10 mouse cellular contexts compared by ENCODE assay signal in the genomic region with DNA sequence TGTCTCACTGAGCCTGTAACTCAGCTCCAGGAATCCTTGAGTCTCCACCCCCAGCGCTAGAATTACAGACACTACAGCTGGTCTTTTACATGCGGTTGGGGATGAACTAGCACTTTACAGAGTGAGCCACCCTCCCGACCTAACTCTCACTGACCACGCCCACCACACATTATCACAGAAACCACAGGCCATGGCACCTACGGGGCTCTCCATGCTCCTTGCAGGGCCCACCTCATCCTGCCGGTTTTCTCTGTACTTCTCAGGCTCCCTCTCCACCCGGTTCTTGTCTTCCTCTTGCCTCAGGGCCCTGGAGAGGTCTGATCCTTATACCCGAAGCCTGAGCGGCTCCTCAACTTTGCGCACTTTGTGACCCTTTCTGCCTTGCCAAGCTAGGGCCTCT.
DNase-seq lines count a peak whose midpoint lies in the region; ATAC-seq and TF ChIP-seq lines count a peak whose summit lies in the region.
"Had no signal": no experiment of that assay in that cellular context is flagged by ENCODE, and none has a peak within 500 bp of the region (broad histone marks: within the 10 kb centered on the region; RNA-seq: fewer than 3 reads in every experiment).

No protein-coding gene starts in this region.

- H3K4me3 ChIP-seq in kidney, postnatal 0 days (replicated peaks; ENCODE audit: low read depth, low read length) = no peak overlapping the region
- H3K4me3 ChIP-seq in embryonic facial prominence, embryonic 11.5 days (ENCODE audit: low read depth, low read length) = no peak overlapping the region
- no peak overlapping the region for H3K4me3 ChIP-seq in liver, embryonic 16.5 days (ENCODE audit: low read depth, low read length)
- H3K4me3 ChIP-seq: heart, embryonic 15.5 days had no signal

- peak; percentile 40 for DNase-seq in kidney, postnatal 0 days (ENCODE audit: low spot score)
- DNase-seq in kidney, postnatal 14 days = no peak
- peak; percentile 49 for DNase-seq in ES-CJ7 (ENCODE audit: low read depth, low spot score)
- DNase-seq in embryonic facial prominence, embryonic 11.5 days (ENCODE audit: low spot score) = peak; percentile 19
- DNase-seq in urinary bladder, postnatal 4 days (ENCODE audit: low spot score in 2 of 2) = no peak
- DNase-seq in frontal cortex, postnatal 36 days (ENCODE audit: low spot score in 2 of 2) = no peak
- no peak for DNase-seq in right cerebral cortex, postnatal 10 days (ENCODE audit: low spot score in 2 of 2)
- DNase-seq: kidney, postnatal 36 days had no signal

- H3K36me3 ChIP-seq in kidney, postnatal 0 days (ENCODE audit: insufficient read depth, low read length) = no peaks in the 10 kb centered on the region
- no peaks in the 10 kb centered on the region for H3K36me3 ChIP-seq in embryonic facial prominence, embryonic 11.5 days (replicated peaks; ENCODE audit: control insufficient read depth, insufficient read depth, low read depth, low read length)
- H3K36me3 ChIP-seq in liver, embryonic 16.5 days (ENCODE audit: control insufficient read depth, insufficient read depth) = no peaks in the 10 kb centered on the region
- H3K36me3 ChIP-seq: heart, embryonic 15.5 days had no signal

- no peak for ATAC-seq in kidney, postnatal 0 days (replicated peaks; ENCODE audit: low FRiP score, low read depth)
- ATAC-seq in embryonic facial prominence, embryonic 11.5 days (replicated peaks; ENCODE audit: insufficient number of reproducible peaks, low FRiP score, low TSS enrichment, low read depth) = no peak
- ATAC-seq in liver, embryonic 16.5 days (ENCODE audit: low read depth) = peak; percentile 82

- no peaks in the 10 kb centered on the region for H3K27me3 ChIP-seq in kidney, postnatal 0 days (ENCODE audit: insufficient read depth, low read length)
- no peaks in the 10 kb centered on the region for H3K27me3 ChIP-seq in embryonic facial prominence, embryonic 11.5 days (ENCODE audit: control insufficient read depth, insufficient read depth, low read length)
- no peaks in the 10 kb centered on the region for H3K27me3 ChIP-seq in liver, embryonic 16.5 days (ENCODE audit: control insufficient read depth, insufficient read depth, low read depth, low read length)

- H3K9ac ChIP-seq in kidney, postnatal 0 days (ENCODE audit: low read depth, low read length) = no peak overlapping the region
- H3K9ac ChIP-seq in embryonic facial prominence, embryonic 11.5 days (replicated peaks; ENCODE audit: low read length) = no peak overlapping the region
- no peak overlapping the region for H3K9ac ChIP-seq in liver, embryonic 16.5 days (ENCODE audit: low read depth, low read length)
- H3K9ac ChIP-seq: heart, embryonic 15.5 days had no signal

- no peak overlapping the region for H3K4me2 ChIP-seq in kidney, postnatal 0 days (ENCODE audit: low read length)
- no peak overlapping the region for H3K4me2 ChIP-seq in embryonic facial prominence, embryonic 11.5 days (ENCODE audit: low read depth, low read length)
- no peak overlapping the region for H3K4me2 ChIP-seq in liver, embryonic 16.5 days (ENCODE audit: low read depth, low read length)
- H3K4me2 ChIP-seq: heart, embryonic 15.5 days had no signal

- no peaks in the 10 kb centered on the region for H3K4me1 ChIP-seq in kidney, postnatal 0 days (replicated peaks; ENCODE audit: insufficient read depth, low read length)
- H3K4me1 ChIP-seq in embryonic facial prominence, embryonic 11.5 days (ENCODE audit: control insufficient read depth, insufficient read depth, low read length) = no peaks in the 10 kb centered on the region
- H3K4me1 ChIP-seq in liver, embryonic 16.5 days (ENCODE audit: control insufficient read depth, low read depth, low read length) = peaks cover 33% of the 10 kb centered on the region

- WGBS in kidney, postnatal 0 days = 37% methylated on average over 10 of the region's 10 CpGs
- 47% methylated on average over 10 of the region's 10 CpGs for WGBS in embryonic facial prominence, embryonic 11.5 days
- 22% methylated on average over 10 of the region's 10 CpGs for WGBS in liver, embryonic 16.5 days (ENCODE audit: insufficient replicate concordance)

- H3K27ac ChIP-seq in kidney, postnatal 0 days = no peak overlapping the region
- no peak overlapping the region for H3K27ac ChIP-seq in embryonic facial prominence, embryonic 11.5 days (replicated peaks; ENCODE audit: low read depth, low read length)
- H3K27ac ChIP-seq in liver, embryonic 16.5 days (ENCODE audit: low read length) = no peak overlapping the region
- H3K27ac ChIP-seq: heart, embryonic 15.5 days had no signal

- H3K9me3 ChIP-seq in kidney, postnatal 0 days (replicated peaks; ENCODE audit: low read length) = no peaks in the 10 kb centered on the region
- H3K9me3 ChIP-seq in embryonic facial prominence, embryonic 11.5 days (replicated peaks; ENCODE audit: control insufficient read depth, low read length) = peaks cover 5% of the 10 kb centered on the region
- peaks cover 7% of the 10 kb centered on the region; the same call in 1 of the 2 replicates for H3K9me3 ChIP-seq in liver, embryonic 16.5 days (replicated peaks; ENCODE audit: control insufficient read depth, low read length)
- H3K9me3 ChIP-seq: heart, embryonic 15.5 days had no signal

- no peak for TF ChIP-seq CTCF in kidney, postnatal 0 days (IDR thresholded peaks at IDR 0.05; ENCODE audit: low read depth)

Comparison
In these comparisons a context has a peak if more than half of its experiments do, and no peak if none do; other contexts are left out.
1. DNase-seq: peak in kidney, postnatal 0 days (single experiment), ES-CJ7 (single experiment) and embryonic facial prominence, embryonic 11.5 days (single experiment); none in kidney, postnatal 14 days (single experiment), urinary bladder, postnatal 4 days (0 of 2), frontal cortex, postnatal 36 days (0 of 2) and right cerebral cortex, postnatal 10 days (0 of 2).